Mouse (Mus musculus) cerebellum, adult 2 months (tissue): ENCODE results near the gene Srgap3.

Experiments
- CTCF ChIP-seq: fragments of 200-500 bp; IDR thresholded peaks from 2 replicates; pipeline ENCODE4 v1.5.1; 2011; ENCODE audit warnings: low read depth, mild to moderate bottlenecking, control low read depth, low read length, moderate library complexity, borderline replicate concordance; ENCODE audit not compliant: insufficient read depth
- POLR2A ChIP-seq: fragments of 200-500 bp; IDR thresholded peaks from 2 replicates; pipeline ENCODE4 v1.6.1; 2011; ENCODE audit warnings: low read length, control low read depth, borderline replicate concordance; ENCODE audit not compliant: insufficient read depth

GRCm38 (mm10) chr6:112950205-112951110, 3.4 kb upstream of the Srgap3 start:
- TF ChIP-seq CTCF (no peak), POLR2A (no peak)
